Mouse (Mus musculus) neutrophil, adult 59 days (primary cell): ENCODE measurements around the gene Lamc2. TPM values are rescaled to one million over a fixed set of nuclear protein-coding genes. Genes with fewer than 3 reads are reported as not detected.

Experiments used
- total RNA-seq, 2 experiments: library from RNA; stranded (reverse); gene quantifications; 1 replicate in 1 of 2; 2 replicates in 1 of 2; pipeline ENCODE4 v1.2.4; 2023

Lamc2 gene
- total RNA-seq = not detected

DNA sequence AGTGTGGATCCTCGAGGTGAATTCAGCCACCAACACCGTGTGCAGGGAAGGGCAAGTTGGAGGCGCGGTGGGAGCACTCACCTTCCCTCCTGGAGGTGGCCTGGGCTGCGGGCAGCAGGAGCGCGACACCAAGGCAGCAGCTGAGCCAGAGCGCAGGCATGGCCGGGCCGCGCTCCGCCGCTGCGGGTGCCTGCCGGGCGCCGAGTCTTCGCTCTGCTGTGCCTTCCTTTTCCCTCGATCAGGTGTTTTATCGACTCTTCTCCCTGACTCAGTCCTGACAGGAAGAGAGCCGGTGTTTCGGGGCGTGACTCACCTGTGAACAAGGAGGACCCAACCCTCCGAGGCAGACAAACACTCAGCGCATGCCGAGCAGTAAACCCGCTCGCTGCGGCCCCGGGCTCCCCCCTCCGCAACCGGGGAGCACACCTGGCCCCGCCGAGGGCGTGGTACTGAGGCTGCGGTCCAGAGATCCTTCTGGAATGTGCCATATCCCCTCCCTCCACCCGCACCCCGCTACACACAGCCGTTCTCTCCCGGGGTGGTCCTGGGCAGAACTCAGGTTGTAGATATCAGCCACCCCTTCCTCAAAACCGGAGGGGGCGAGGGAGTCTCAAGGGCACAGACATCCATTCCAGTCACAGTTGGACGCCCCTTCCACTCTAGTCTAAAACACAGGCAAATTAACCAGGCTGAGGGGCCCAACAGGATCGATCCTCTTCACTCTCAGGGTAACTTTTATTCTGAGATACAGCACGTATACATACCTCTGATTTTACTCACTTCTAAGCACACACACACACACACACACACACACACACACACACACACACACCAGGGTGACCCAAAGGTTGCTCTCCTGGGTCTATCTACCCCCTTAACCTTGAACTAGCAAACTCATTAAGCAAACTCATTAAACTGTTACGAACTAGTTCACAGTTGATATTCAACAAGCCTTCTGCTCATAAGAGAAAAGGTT is at the start of gene Lamc2:
Gene Lamc2, minus strand, starts transcription at position 620 of the 976 bp plus-strand sequence.

Other genes starting within 250 kb of the Lamc2 start
- gene Nmnat2, start 231.5 kb downstream of the Lamc2 start, total RNA-seq = not detected
- 1 to 10 TPM; 1.2 to 1.6 TPM for gene Lamc1, start 146.3 kb upstream of the Lamc2 start, total RNA-seq
- gene Shcbp1l, start 238.7 kb upstream of the Lamc2 start, total RNA-seq = under 1 TPM in 1 of 2 experiments, not detected in 1; 0.29 TPM